Mouse (Mus musculus) layer of hippocampus, adult 2 months (tissue): Measurements from ENCODE around the gene Ppm1b. TPM values are rescaled to one million over a fixed set of nuclear protein-coding genes. Genes with fewer than 3 reads are reported as not detected.

Experiments
- DNase-seq, 2 experiments: peaks; one replicate each; pipeline ENCODE4 v3.0.0; 2022; ENCODE audit warnings: low spot score in 2 of 2
- H3K27ac ChIP-seq: fragments of 200-600 bp; 2 replicates; pipeline ENCODE4 v1.8.1; 2022
- H3K4me3 ChIP-seq: fragments of 200-600 bp; 2 replicates; pipeline ENCODE4 v1.8.1; 2022; ENCODE audit warnings: mild to moderate bottlenecking
- CTCF ChIP-seq: fragments of 200-600 bp; conservative IDR thresholded peaks from 2 replicates; pipeline ENCODE4 v1.8.1; 2022; ENCODE audit warnings: antibody characterized with exemption, mild to moderate bottlenecking, moderate library complexity
- total RNA-seq, 2 experiments: library from RNA; stranded (reverse); gene quantifications; 2 replicates each; pipeline ENCODE4 v1.2.3; 2021

The Ppm1b gene
- total RNA-seq, 2 experiments from 2014 or later: 117 to 120 TPM

DNA sequence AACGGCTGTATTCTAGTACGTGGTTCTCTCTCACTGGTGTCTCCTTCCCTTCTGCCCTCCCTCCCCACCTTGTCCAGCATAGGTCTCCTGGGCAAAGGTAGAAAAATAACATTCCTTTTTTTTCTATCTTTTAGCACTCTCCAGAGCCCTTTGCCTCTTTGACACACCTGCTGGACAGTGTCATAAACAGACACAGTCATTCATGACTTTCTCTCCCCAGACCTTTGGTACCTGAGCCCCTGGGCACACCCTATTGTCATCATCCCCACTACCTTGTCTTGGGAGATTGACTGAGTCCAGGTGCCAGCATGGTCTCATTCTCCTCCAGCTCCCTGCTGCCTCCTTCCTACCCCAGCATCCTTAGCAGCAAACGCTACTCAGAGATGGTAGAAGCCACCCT lies 76.5 kb downstream of the Ppm1b start:
- no peak for TF ChIP-seq CTCF
- no peak for DNase-seq

GRCm38 (mm10) chr17:85034068-85034467 lies 77.5 kb downstream of the Ppm1b start:
- no peak for TF ChIP-seq CTCF
- H3K4me3 ChIP-seq: peak overlapping the region; percentile 26; the same call in 1 of the 2 replicates
- peak overlapping the region; percentile 43; the same call in 1 of the 2 replicates for H3K27ac ChIP-seq
- peak in 1 of 2 experiments; percentile 12 for DNase-seq

More for the DNA sequence above, 76.5 kb downstream of the Ppm1b start:
- no peak overlapping the region for H3K4me3 ChIP-seq
- no peak overlapping the region for H3K27ac ChIP-seq

DNA sequence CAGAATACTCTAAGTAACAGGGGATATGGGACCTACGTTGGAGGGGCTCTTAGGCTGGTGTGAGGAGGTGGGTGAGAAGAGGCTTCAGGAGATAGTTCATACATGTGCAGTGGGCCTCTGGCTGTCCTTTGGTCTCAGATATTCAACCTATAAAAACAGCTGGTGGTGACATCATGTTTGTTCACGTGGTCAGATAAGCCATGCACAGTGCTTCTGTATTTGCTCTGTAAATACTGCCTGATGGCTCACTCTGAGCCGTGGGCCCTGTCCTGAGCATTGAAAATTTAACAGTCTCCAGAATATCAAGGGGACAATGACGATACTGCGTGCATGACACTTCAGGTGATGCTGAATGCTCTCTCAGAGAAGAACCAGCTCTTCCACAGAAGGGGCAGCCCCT lies 81.3 kb downstream of the Ppm1b start:
- H3K4me3 ChIP-seq: no peak overlapping the region
- DNase-seq: no peak
- TF ChIP-seq CTCF: no peak
- no peak overlapping the region for H3K27ac ChIP-seq

DNA sequence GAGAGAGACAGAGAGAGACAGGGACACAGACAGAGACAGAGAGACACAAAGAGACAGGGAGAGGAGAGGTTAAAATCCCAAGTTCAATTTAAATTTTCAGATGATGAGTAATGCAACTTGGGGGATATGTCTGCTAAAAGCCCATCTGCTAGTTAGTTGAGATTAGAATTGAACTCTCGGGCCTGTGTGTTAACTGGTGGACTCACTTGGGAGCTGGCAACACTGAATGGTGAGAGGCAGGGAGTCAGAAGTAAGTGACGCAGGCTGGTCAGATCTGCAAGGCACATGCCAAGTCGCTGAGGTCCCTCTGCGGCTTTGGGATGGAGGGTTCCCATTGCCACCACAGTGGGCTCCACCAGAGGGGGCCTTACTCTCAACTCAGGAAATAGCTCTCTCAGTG lies 81.8 kb downstream of the Ppm1b start:
- no peak for TF ChIP-seq CTCF
- Histone ChIP-seq H3K27ac (no peak overlapping the region), H3K4me3 (no peak overlapping the region)
- DNase-seq: no peak

GRCm38 (mm10) chr17:85038761-85039160 lies 82.2 kb downstream of the Ppm1b start:
- Histone ChIP-seq H3K4me3 (no peak overlapping the region), H3K27ac (no peak overlapping the region)
- TF ChIP-seq CTCF: no peak

DNA sequence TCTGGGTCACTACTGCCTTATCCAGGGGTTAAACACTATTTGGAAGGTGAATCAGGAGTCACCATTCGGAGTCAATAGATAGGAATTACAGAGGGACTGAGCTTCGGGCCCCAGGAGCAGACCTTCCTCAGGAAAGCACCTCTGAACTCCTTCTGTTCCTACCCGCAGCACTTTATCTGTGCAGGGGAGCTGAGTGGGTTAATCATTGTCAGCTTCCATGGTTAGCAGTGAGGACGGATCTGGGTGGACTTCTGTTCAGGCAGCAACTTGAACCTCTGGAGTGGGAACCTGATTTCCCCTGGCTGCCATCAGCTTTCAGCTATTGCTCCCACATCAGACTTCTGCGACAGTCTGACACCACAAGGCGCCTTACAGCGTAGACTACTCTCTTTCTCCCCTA lies 84.4 kb downstream of the Ppm1b start:
- no peak for DNase-seq
- H3K4me3 ChIP-seq: no peak overlapping the region
- H3K27ac ChIP-seq: no peak overlapping the region
- no peak for TF ChIP-seq CTCF

More at GRCm38 (mm10) chr17:85038761-85039160, 82.2 kb downstream of the Ppm1b start:
- no peak for DNase-seq

- no peak for DNase-seq
- TF ChIP-seq CTCF: no peak
- Histone ChIP-seq H3K4me3 (no peak overlapping the region), H3K27ac (no peak overlapping the region)
These were observed 85.9 kb downstream of the Ppm1b start for GRCm38 (mm10) chr17:85042419-85042818.

DNA sequence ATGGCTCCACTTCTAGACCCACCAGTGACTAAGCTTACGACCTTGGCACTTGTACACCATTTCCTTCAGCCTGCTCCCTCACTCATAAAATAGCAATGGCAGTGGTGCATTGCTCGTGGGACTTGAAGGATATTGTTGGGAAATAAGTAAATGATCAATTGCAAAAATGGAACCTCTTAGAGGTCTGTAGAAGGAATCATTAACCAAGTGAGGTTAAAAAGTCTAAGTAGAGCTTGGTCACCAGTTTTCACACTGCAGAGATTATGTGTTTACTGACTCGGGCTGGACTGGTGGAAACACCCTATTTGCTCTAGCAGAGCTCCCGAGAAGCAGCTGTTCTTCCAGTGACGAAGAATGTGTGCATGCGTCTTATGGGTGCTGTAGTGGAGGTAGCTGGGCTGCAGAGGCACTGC lies 86.9 kb downstream of the Ppm1b start:
- TF ChIP-seq CTCF: no peak
- no peak for DNase-seq
- Histone ChIP-seq H3K4me3 (no peak overlapping the region), H3K27ac (no peak overlapping the region)

GRCm38 (mm10) chr17:85044466-85044865 lies 87.9 kb downstream of the Ppm1b start:
- Histone ChIP-seq H3K4me3 (no peak overlapping the region), H3K27ac (no peak overlapping the region)
- DNase-seq: no peak
- no peak for TF ChIP-seq CTCF

GRCm38 (mm10) chr17:85045160-85045559 lies 88.6 kb downstream of the Ppm1b start:
- no peak for DNase-seq
- TF ChIP-seq CTCF: peak; percentile 55
- Histone ChIP-seq H3K4me3 (no peak overlapping the region), H3K27ac (no peak overlapping the region)

DNA sequence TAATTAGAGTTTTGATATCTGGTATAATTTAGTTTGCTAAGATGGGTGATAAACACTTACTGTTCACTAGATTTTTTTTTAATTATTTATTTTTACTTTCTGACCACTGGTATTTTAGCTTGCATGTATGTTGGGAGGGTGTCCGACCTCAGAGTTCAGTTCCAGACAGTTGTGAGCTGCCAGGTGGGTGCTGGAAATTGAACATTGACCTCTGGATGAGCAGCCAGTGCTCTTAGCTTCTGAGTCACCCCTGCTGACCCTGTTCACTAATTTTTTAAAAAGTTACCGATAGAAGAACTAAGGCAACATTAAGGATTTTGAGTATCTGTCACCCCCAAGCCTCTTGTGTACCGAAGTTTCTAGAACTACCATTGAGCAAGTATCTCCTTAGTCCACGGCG lies 91.8 kb downstream of the Ppm1b start:
- DNase-seq: no peak
- no peak for TF ChIP-seq CTCF
- no peak overlapping the region for H3K27ac ChIP-seq
- no peak overlapping the region for H3K4me3 ChIP-seq

GRCm38 (mm10) chr17:85058276-85058675 lies 101.7 kb downstream of the Ppm1b start:
- Histone ChIP-seq H3K4me3 (no peak overlapping the region), H3K27ac (no peak overlapping the region)
- no peak for TF ChIP-seq CTCF

DNA sequence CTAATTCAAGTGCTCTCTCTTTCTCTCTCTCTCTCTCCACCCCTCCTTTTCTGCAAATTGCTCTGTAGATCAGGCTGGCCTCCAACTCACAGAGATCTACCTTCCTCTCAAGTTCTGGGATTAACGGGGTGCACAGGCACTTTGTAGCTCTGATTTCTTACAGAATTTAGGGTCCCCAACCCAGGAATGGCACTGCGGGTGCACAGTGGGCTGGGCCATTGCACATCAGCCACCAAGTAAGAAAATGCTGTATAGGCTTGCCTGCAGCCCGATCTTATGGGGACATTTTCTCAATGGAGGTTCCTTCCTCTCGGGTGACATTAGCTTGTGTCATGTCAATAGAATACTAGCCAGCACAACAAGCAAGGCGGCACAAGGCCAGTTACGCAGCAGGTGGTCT lies 102.6 kb downstream of the Ppm1b start:
- no peak for TF ChIP-seq CTCF
- DNase-seq: no peak
- no peak overlapping the region for H3K27ac ChIP-seq

More at GRCm38 (mm10) chr17:85058276-85058675, 101.7 kb downstream of the Ppm1b start:
- no peak for DNase-seq

DNA sequence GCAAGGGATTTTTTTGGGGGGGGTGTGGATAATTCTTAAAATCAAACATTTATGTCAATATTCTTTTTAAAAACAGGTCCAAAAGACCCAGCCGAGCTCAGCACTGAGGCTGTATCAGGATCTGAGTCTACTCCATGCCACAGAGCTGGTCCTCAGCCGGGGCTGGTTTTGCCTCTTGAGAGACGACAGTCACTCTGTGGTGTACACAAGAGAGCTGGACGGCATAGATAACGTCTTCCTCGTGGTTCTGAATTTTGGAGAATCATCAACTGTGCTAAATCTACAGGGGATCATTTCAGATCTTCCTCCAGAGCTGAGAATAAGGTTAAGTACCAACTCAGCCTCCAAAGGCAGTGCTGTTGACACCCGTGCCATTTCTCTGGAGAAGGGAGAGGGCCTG lies 107.0 kb downstream of the Ppm1b start:
- Histone ChIP-seq H3K4me3 (no peak overlapping the region), H3K27ac (no peak overlapping the region)
- TF ChIP-seq CTCF: no peak
- DNase-seq: no peak

More for the DNA sequence above, 102.6 kb downstream of the Ppm1b start:
- no peak overlapping the region for H3K4me3 ChIP-seq

GRCm38 (mm10) chr17:85067331-85067730 lies 110.8 kb downstream of the Ppm1b start:
- no peak overlapping the region for H3K4me3 ChIP-seq
- DNase-seq: peak in 1 of 2 experiments; percentile 24
- peak overlapping the region; percentile 51 for H3K27ac ChIP-seq
- TF ChIP-seq CTCF: no peak
